Mouse (Mus musculus): ENCODE results near the gene Paqr8. TPM values are rescaled to one million over a fixed set of nuclear protein-coding genes. Genes with fewer than 3 reads are reported as not detected.

Gene Paqr8
- polyA plus RNA-seq, 1 experiment, result 5.6 TPM

- no peak for TF ChIP-seq CTCF (IDR thresholded peaks at IDR 0.05; ENCODE audit: extremely low read depth, insufficient read length, insufficient replicate concordance, low read depth, low read length)
- no peak for TF ChIP-seq POLR2A (IDR thresholded peaks at IDR 0.05; ENCODE audit: low read depth, low read length)
- Histone ChIP-seq H3K4me3 (ENCODE audit: low read depth, low read length) (no peak overlapping the region), H3K27ac (ENCODE audit: insufficient read depth, low read depth, low read length) (no peak overlapping the region), H3K36me3 (ENCODE audit: control insufficient read depth, insufficient read depth, low read length) (no peaks in the 10 kb centered on the region), H3K27me3 (ENCODE audit: control insufficient read depth, insufficient read depth, low read length) (no peaks in the 10 kb centered on the region), H3K4me1 (ENCODE audit: control insufficient read depth, insufficient read depth, insufficient read length, low read length) (peaks cover 3% of the 10 kb centered on the region; the same call in 1 of the 2 replicates)
- 72% methylated on average over 4 of the region's 4 CpGs for WGBS
Measured at GRCm38 (mm10) chr1:20908541-20908940, 18.1 kb downstream of the Paqr8 start.

- Histone ChIP-seq H3K36me3 (ENCODE audit: control insufficient read depth, insufficient read depth, low read length) (no peaks in the 10 kb centered on the region), H3K27me3 (ENCODE audit: control insufficient read depth, insufficient read depth, low read length) (no peaks in the 10 kb centered on the region), H3K4me3 (ENCODE audit: low read depth, low read length) (no peak overlapping the region), H3K4me1 (ENCODE audit: control insufficient read depth, insufficient read depth, insufficient read length, low read length) (peaks cover 3% of the 10 kb centered on the region; the same call in 1 of the 2 replicates), H3K27ac (ENCODE audit: insufficient read depth, low read depth, low read length) (no peak overlapping the region)
- TF ChIP-seq CTCF (IDR thresholded peaks at IDR 0.05; ENCODE audit: extremely low read depth, insufficient read length, insufficient replicate concordance, low read depth, low read length) (no peak), POLR2A (IDR thresholded peaks at IDR 0.05; ENCODE audit: low read depth, low read length) (no peak)
- 38% methylated on average over 2 of the region's 2 CpGs for WGBS
Measured at GRCm38 (mm10) chr1:20912115-20912514, 21.7 kb downstream of the Paqr8 start.

GRCm38 (mm10) chr1:20912527-20913171, 22.2 kb downstream of the Paqr8 start:
- no peaks in the 10 kb centered on the region for H3K36me3 ChIP-seq (ENCODE audit: control insufficient read depth, insufficient read depth, low read length)
- no peak overlapping the region for H3K4me3 ChIP-seq (ENCODE audit: low read depth, low read length)
- no peak overlapping the region for H3K27ac ChIP-seq (ENCODE audit: insufficient read depth, low read depth, low read length)
- no peaks in the 10 kb centered on the region for H3K27me3 ChIP-seq (ENCODE audit: control insufficient read depth, insufficient read depth, low read length)
- WGBS, result 34% methylated on average over 13 of the region's 13 CpGs
- peaks cover 3% of the 10 kb centered on the region; the same call in 1 of the 2 replicates for H3K4me1 ChIP-seq (ENCODE audit: control insufficient read depth, insufficient read depth, insufficient read length, low read length)
- TF ChIP-seq CTCF (IDR thresholded peaks at IDR 0.05; ENCODE audit: extremely low read depth, insufficient read length, insufficient replicate concordance, low read depth, low read length) (no peak), POLR2A (IDR thresholded peaks at IDR 0.05; ENCODE audit: low read depth, low read length) (no peak)

GRCm38 (mm10) chr1:20914769-20915168, 24.4 kb downstream of the Paqr8 start:
- TF ChIP-seq CTCF (IDR thresholded peaks at IDR 0.05; ENCODE audit: extremely low read depth, insufficient read length, insufficient replicate concordance, low read depth, low read length) (no peak), POLR2A (IDR thresholded peaks at IDR 0.05; ENCODE audit: low read depth, low read length) (no peak)
- H3K27ac ChIP-seq (ENCODE audit: insufficient read depth, low read depth, low read length), result no peak overlapping the region
- H3K4me1 ChIP-seq (ENCODE audit: control insufficient read depth, insufficient read depth, insufficient read length, low read length), result peaks cover 3% of the 10 kb centered on the region; the same call in 1 of the 2 replicates
- WGBS, result 99% methylated on average over 3 of the region's 3 CpGs
- no peak overlapping the region for H3K4me3 ChIP-seq (ENCODE audit: low read depth, low read length)
- H3K27me3 ChIP-seq (ENCODE audit: control insufficient read depth, insufficient read depth, low read length), result no peaks in the 10 kb centered on the region
- no peaks in the 10 kb centered on the region for H3K36me3 ChIP-seq (ENCODE audit: control insufficient read depth, insufficient read depth, low read length)

GRCm38 (mm10) chr1:20915608-20916007, 25.2 kb downstream of the Paqr8 start:
- 86% methylated on average over 5 of the region's 5 CpGs for WGBS
- Histone ChIP-seq H3K27me3 (ENCODE audit: control insufficient read depth, insufficient read depth, low read length) (no peaks in the 10 kb centered on the region), H3K4me1 (ENCODE audit: control insufficient read depth, insufficient read depth, insufficient read length, low read length) (peaks cover 3% of the 10 kb centered on the region; the same call in 1 of the 2 replicates), H3K27ac (ENCODE audit: insufficient read depth, low read depth, low read length) (no peak overlapping the region), H3K4me3 (ENCODE audit: low read depth, low read length) (no peak overlapping the region), H3K36me3 (ENCODE audit: control insufficient read depth, insufficient read depth, low read length) (no peaks in the 10 kb centered on the region)
- TF ChIP-seq POLR2A (IDR thresholded peaks at IDR 0.05; ENCODE audit: low read depth, low read length) (no peak), CTCF (IDR thresholded peaks at IDR 0.05; ENCODE audit: extremely low read depth, insufficient read length, insufficient replicate concordance, low read depth, low read length) (no peak)

GRCm38 (mm10) chr1:20917496-20918050, 27.2 kb downstream of the Paqr8 start:
- Histone ChIP-seq H3K4me1 (ENCODE audit: control insufficient read depth, insufficient read depth, insufficient read length, low read length) (peaks cover 2% of the 10 kb centered on the region; the same call in 1 of the 2 replicates), H3K4me3 (ENCODE audit: low read depth, low read length) (no peak overlapping the region), H3K36me3 (ENCODE audit: control insufficient read depth, insufficient read depth, low read length) (no peaks in the 10 kb centered on the region), H3K27me3 (ENCODE audit: control insufficient read depth, insufficient read depth, low read length) (no peaks in the 10 kb centered on the region), H3K27ac (ENCODE audit: insufficient read depth, low read depth, low read length) (no peak overlapping the region)
- WGBS, result 67% methylated on average over 6 of the region's 6 CpGs
- TF ChIP-seq CTCF (IDR thresholded peaks at IDR 0.05; ENCODE audit: extremely low read depth, insufficient read length, insufficient replicate concordance, low read depth, low read length), result no peak

GRCm38 (mm10) chr1:20919728-20920127, 29.3 kb downstream of the Paqr8 start:
- no peak for TF ChIP-seq POLR2A (IDR thresholded peaks at IDR 0.05; ENCODE audit: low read depth, low read length)
- TF ChIP-seq CTCF (IDR thresholded peaks at IDR 0.05; ENCODE audit: extremely low read depth, insufficient read length, insufficient replicate concordance, low read depth, low read length), result no peak
- H3K4me3 ChIP-seq (ENCODE audit: low read depth, low read length), result no peak overlapping the region
- 96% methylated on average over 2 of the region's 2 CpGs for WGBS

More at GRCm38 (mm10) chr1:20919728-20920127, 29.3 kb downstream of the Paqr8 start:
- no peaks in the 10 kb centered on the region for H3K27me3 ChIP-seq (ENCODE audit: control insufficient read depth, insufficient read depth, low read length)
- no peak overlapping the region for H3K27ac ChIP-seq (ENCODE audit: insufficient read depth, low read depth, low read length)
- H3K4me1 ChIP-seq (ENCODE audit: control insufficient read depth, insufficient read depth, insufficient read length, low read length), result no peaks in the 10 kb centered on the region
- no peaks in the 10 kb centered on the region for H3K36me3 ChIP-seq (ENCODE audit: control insufficient read depth, insufficient read depth, low read length)
